Mouse (Mus musculus) hindbrain, embryonic 11.5 days (tissue): ENCODE data around the gene Aif1. TPM values are rescaled to one million over a fixed set of nuclear protein-coding genes. Genes with fewer than 3 reads are reported as not detected.

Experiments
- ATAC-seq: fragments of 200-750 bp; cut with Nextera tagmentation; 2 replicates; pipeline ENCODE4 v1.8.0; 2017; ENCODE audit warnings: mild to moderate bottlenecking, moderate TSS enrichment, moderate library complexity; ENCODE audit not compliant: low FRiP score
- DNase-seq: peaks from one replicate; pipeline ENCODE4 v3.0.0-alpha.2; 2015; ENCODE audit warnings: low spot score
- H3K27ac ChIP-seq: fragments of 300-500 bp; sonication (generic); 2 replicates; pipeline ENCODE4 v1.5.1; 2014; ENCODE audit warnings: mild to moderate bottlenecking, low read depth, low read length
- H3K27me3 ChIP-seq: fragments of 300-500 bp; sonication (generic); 2 replicates; pipeline ENCODE4 v1.6.1; 2014; ENCODE audit warnings: mild to moderate bottlenecking, low read length, moderate library complexity, mixed read lengths; ENCODE audit not compliant: control insufficient read depth, insufficient read depth
- H3K36me3 ChIP-seq: fragments of 300-500 bp; sonication (generic); 2 replicates; pipeline ENCODE4 v1.6.1; 2014; ENCODE audit warnings: mild to moderate bottlenecking, low read length, moderate library complexity, mixed read lengths; ENCODE audit not compliant: control insufficient read depth, insufficient read depth
- H3K4me1 ChIP-seq: fragments of 300-500 bp; sonication (generic); replicated peaks from 2 replicates; pipeline ENCODE4 v1.6.1; 2014; ENCODE audit warnings: low read length, mixed read lengths; ENCODE audit not compliant: control insufficient read depth, insufficient read depth
- H3K4me2 ChIP-seq: fragments of 300-500 bp; sonication (generic); replicated peaks from 2 replicates; pipeline ENCODE4 v1.6.1; 2014; ENCODE audit warnings: mild to moderate bottlenecking, low read depth, low read length
- H3K4me3 ChIP-seq: fragments of 300-500 bp; sonication (generic); 2 replicates; pipeline ENCODE4 v1.5.1; 2014; ENCODE audit warnings: low read depth, low read length
- H3K9ac ChIP-seq: fragments of 300-500 bp; sonication (generic); 2 replicates; pipeline ENCODE4 v1.6.1; 2014; ENCODE audit warnings: low read depth, low read length
- H3K9me3 ChIP-seq: fragments of 300-500 bp; sonication (generic); 2 replicates; pipeline ENCODE4 v1.6.1; 2016; ENCODE audit warnings: low read length; ENCODE audit not compliant: control insufficient read depth
- WGBS: fragments of 180-500 bp; shearing (Covaris S2); extraction: QIAGEN DNeasy Blood & Tissue Kit; methylation state at CpG from one replicate; pipeline ENCODE4 v1.1.7; 2014; 5-methylcytosine and 5-hydroxymethylcytosine counted together
- polyA plus RNA-seq: library from polyadenylated mRNA; unstranded; fragments of >200 nt; fragmentation: Nextera tagmentation; extraction: Ambion mirVana; gene quantifications from 2 replicates; pipeline ENCODE4 v1.2.1, GENCODE M21; 2014

Aif1 gene
- polyA plus RNA-seq, 1 experiment from 2014 or later: 8.4 TPM

DNA sequence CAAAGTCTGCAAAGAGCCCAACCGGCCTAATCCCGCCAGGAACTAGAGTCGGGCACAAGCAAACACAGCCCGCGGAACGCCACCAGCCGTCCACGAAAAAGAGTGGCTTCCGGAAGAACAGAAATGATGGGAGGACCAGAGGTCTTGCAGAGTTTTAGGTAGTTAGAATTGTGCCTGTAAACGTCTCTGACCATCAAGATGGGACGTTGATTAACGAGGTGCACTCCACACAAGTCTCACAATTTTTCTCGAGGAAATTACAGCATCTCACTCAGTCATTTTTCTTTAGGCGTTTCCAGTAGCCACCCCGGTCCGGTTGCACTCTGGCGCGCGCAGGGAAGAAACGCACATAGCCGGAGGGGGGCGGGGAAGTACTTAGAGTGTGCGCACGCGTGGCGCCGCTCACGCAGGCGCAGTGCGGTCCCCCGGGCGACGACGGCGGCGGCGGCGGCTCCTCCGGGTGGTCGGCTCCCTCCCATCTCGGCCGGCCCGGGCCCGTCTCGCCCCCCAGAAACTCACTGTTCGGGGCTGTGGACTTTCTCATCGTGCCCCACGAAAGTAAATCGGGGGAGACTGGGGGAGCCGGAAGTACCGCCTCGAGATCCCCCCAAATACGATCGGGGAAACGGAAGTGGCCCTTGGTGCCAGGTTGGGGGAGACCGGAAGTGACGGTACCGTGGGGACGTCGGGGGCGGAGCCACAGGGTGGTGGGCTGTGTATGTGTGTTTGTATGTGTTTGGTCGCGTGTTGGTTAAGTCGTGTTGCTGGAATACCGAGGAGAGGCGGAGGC lies 40.9 kb downstream of the Aif1 start, which contains the start of gene Bag6:
TSS of gene Bag6 (plus strand) at position 378 of the 790 bp plus-strand sequence.
- H3K27ac ChIP-seq: peak within 1 kb of the TSS; percentile 90
- H3K27me3 ChIP-seq: no peaks in the 10 kb centered on the region

GRCm38 (mm10) chr17:35133517-35133916 lies 42.4 kb downstream of the Aif1 start:
- no peak overlapping the region for H3K9ac ChIP-seq
- no peak overlapping the region for H3K27ac ChIP-seq
- no peak overlapping the region for H3K4me3 ChIP-seq
- H3K4me1 ChIP-seq: peaks cover 4% of the 10 kb centered on the region; the same call in 1 of the 2 replicates
- no peak for DNase-seq
- no peaks in the 10 kb centered on the region for H3K9me3 ChIP-seq
- peaks cover 1% of the 10 kb centered on the region; the same call in 1 of the 2 replicates for H3K36me3 ChIP-seq
- no peaks in the 10 kb centered on the region for H3K27me3 ChIP-seq
- no peak overlapping the region for H3K4me2 ChIP-seq
- no peak for ATAC-seq
- 94% methylated on average over 7 of the region's 7 CpGs for WGBS

More for the DNA sequence above, 40.9 kb downstream of the Aif1 start, which contains the start of gene Bag6:
- Histone ChIP-seq H3K36me3 (peaks cover 8% of the 10 kb centered on the region; the same call in 1 of the 2 replicates), H3K9me3 (no peaks in the 10 kb centered on the region), H3K4me2 (peak within 1 kb of the TSS; percentile 78), H3K4me1 (peaks cover 4% of the 10 kb centered on the region; the same call in 1 of the 2 replicates), H3K9ac (peak within 1 kb of the TSS; percentile 84), H3K4me3 (peak within 1 kb of the TSS; percentile 69)
- ATAC-seq (peak; percentile 96), DNase-seq (peak; percentile 97)
- under 1% methylated on average over 66 of the region's 66 CpGs for WGBS

DNA sequence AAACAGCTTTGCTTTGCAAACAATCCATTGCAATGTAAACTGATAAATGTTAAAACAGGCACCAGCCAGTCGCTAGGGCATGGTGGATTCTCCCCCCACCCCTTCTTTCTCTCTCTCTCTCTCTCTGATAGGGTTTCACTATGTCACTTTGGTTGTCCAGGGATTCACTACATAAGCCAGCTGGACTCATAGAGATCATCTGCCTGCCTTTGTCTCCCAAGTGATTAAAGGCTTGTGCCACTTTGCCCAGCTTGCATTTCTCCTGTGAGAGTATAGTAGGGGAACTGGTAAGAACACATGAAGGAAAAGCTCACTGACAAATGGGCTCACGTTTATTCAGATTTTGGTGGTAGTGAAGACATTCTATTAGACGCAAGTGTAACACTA lies 43.7 kb downstream of the Aif1 start:
- no peak overlapping the region for H3K4me3 ChIP-seq
- H3K4me2 ChIP-seq: no peak overlapping the region
- no peak overlapping the region for H3K27ac ChIP-seq
- no peaks in the 10 kb centered on the region for H3K9me3 ChIP-seq
- no peaks in the 10 kb centered on the region for H3K36me3 ChIP-seq
- H3K9ac ChIP-seq: no peak overlapping the region
- DNase-seq (no peak), ATAC-seq (no peak)
- H3K27me3 ChIP-seq: no peaks in the 10 kb centered on the region
- H3K4me1 ChIP-seq: peaks cover 4% of the 10 kb centered on the region; the same call in 1 of the 2 replicates
- 76% methylated on average over 3 of the region's 3 CpGs for WGBS

DNA sequence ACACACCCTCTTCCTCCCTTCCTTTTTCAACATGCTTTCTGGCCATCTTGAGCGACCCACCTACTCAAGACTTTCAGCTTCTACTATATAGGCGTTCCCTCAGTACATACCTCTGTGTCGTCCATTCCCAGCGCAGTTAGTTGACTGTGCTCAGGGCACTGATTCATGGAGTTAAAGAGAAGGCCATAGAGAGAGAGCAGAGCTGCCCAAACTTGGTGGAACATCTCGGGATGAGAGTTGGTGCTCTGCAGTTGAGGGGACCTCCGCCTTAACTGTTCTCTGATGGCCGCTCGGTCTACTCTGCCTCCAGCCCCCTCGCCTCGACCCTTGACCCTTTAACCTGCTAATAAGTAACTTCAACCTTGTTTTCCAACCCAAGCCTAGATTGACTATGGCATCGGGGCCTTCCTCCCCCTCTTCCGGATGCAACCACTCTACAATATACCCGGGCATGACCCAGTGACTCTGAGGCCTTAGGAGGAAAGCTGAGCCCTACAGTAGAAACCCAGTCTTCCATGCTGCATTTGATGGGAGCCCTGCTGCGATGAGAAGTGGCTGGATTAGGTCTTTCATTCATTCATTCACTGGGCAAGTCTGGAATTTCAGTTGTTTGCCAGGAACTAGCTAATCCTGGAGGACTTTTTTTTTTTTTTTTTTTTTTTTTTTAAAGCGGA lies 44.2 kb downstream of the Aif1 start, which contains the start of gene Apom:
TSS of gene Apom (minus strand) at position 551 of the 674 bp plus-strand sequence.
- Histone ChIP-seq H3K4me3 (no peak within 1 kb of the TSS), H3K27ac (no peak within 1 kb of the TSS), H3K9ac (no peak within 1 kb of the TSS), H3K36me3 (no peaks in the 10 kb centered on the region), H3K9me3 (no peaks in the 10 kb centered on the region), H3K27me3 (no peaks in the 10 kb centered on the region), H3K4me1 (peaks cover 3% of the 10 kb centered on the region; the same call in 1 of the 2 replicates), H3K4me2 (no peak within 1 kb of the TSS)
- ATAC-seq (no peak), DNase-seq (no peak)
- WGBS: 79% methylated on average over 15 of the region's 15 CpGs

- no peak overlapping the region for H3K9ac ChIP-seq
- DNase-seq (no peak), ATAC-seq (no peak)
- H3K4me3 ChIP-seq: no peak overlapping the region
- H3K9me3 ChIP-seq: no peaks in the 10 kb centered on the region
- H3K36me3 ChIP-seq: no peaks in the 10 kb centered on the region
- WGBS: 89% methylated on average over 8 of the region's 8 CpGs
- no peak overlapping the region for H3K4me2 ChIP-seq
- no peaks in the 10 kb centered on the region for H3K27me3 ChIP-seq
- H3K27ac ChIP-seq: no peak overlapping the region
- 0 out of 2 replicates have a peak, but pooled peaks cover 2% of the 10 kb centered on the region for H3K4me1 ChIP-seq
These were observed 44.8 kb downstream of the Aif1 start for GRCm38 (mm10) chr17:35131038-35131437.

GRCm38 (mm10) chr17:35128996-35129395 lies 46.9 kb downstream of the Aif1 start:
- 65% methylated on average over 11 of the region's 11 CpGs for WGBS
- ATAC-seq: no peak

DNA sequence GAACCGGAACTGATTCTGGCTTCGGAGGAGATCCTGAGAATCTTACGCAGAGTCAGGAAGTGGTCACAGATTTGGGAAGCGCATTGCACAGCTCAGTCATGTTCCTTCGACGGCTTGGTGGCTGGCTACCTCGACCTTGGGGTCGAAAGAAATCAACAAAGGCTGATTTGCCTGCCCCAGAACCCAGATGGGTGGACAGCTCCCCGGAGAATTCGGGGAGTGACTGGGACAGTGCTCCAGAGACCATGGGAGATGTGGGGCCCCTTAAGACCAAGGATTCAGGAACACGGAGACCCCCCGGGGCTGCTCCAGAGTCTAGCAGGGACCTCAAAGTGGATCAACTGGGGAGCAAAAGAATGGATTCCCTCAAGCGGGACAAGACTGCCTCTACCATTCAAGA lies 48.9 kb downstream of the Aif1 start:
- ATAC-seq (no peak), DNase-seq (no peak)
- Histone ChIP-seq H3K27ac (no peak overlapping the region), H3K4me3 (peak overlapping the region; percentile 60; the same call in 1 of the 2 replicates), H3K9ac (no peak overlapping the region; the same call in 1 of the 2 replicates), H3K4me1 (0 out of 2 replicates have a peak, but pooled peaks cover 2% of the 10 kb centered on the region), H3K4me2 (peak overlapping the region; percentile 82), H3K9me3 (no peaks in the 10 kb centered on the region), H3K36me3 (no peaks in the 10 kb centered on the region), H3K27me3 (no peaks in the 10 kb centered on the region)
- WGBS: 69% methylated on average over 13 of the region's 13 CpGs

More at GRCm38 (mm10) chr17:35128996-35129395, 46.9 kb downstream of the Aif1 start:
- H3K9me3 ChIP-seq: no peaks in the 10 kb centered on the region
- H3K4me1 ChIP-seq: 0 out of 2 replicates have a peak, but pooled peaks cover 2% of the 10 kb centered on the region
- H3K27ac ChIP-seq: no peak overlapping the region
- no peak overlapping the region for H3K4me3 ChIP-seq
- no peak overlapping the region for H3K9ac ChIP-seq
- no peaks in the 10 kb centered on the region for H3K27me3 ChIP-seq
- DNase-seq: no peak
- H3K4me2 ChIP-seq: no peak overlapping the region
- no peaks in the 10 kb centered on the region for H3K36me3 ChIP-seq

GRCm38 (mm10) chr17:35126206-35126611 lies 49.7 kb downstream of the Aif1 start, which contains the start of gene D17H6S53E:
Gene D17H6S53E (plus strand): TSS chr17:35126373.
- peak within 1 kb of the TSS; percentile 60 for H3K4me3 ChIP-seq
- H3K4me2 ChIP-seq: peak within 1 kb of the TSS; percentile 82
- peak within 1 kb of the TSS; percentile 75 for H3K27ac ChIP-seq
- H3K36me3 ChIP-seq: no peaks in the 10 kb centered on the region
- H3K9me3 ChIP-seq: no peaks in the 10 kb centered on the region
- DNase-seq (peak; percentile 75), ATAC-seq (peak; percentile 54; the same call in 1 of the 2 replicates)
- H3K4me1 ChIP-seq: 0 out of 2 replicates have a peak, but pooled peaks cover 2% of the 10 kb centered on the region
- no peaks in the 10 kb centered on the region for H3K27me3 ChIP-seq
- WGBS: under 1% methylated on average over 36 of the region's 36 CpGs
- peak within 1 kb of the TSS; percentile 90 for H3K9ac ChIP-seq
